Mouse (Mus musculus) liver, embryonic 14.5 days (tissue): ENCODE results near the gene Max. TPM values are rescaled to one million over a fixed set of nuclear protein-coding genes. Genes with fewer than 3 reads are reported as not detected.

Source experiments
- ATAC-seq: fragments of 200-750 bp; cut with Nextera tagmentation; 2 replicates; pipeline ENCODE4 v1.8.0; 2017; ENCODE audit warnings: moderate number of reproducible peaks, mild to moderate bottlenecking, moderate library complexity; ENCODE audit not compliant: insufficient read depth
- DNase-seq, 3 experiments: peaks; one replicate each; pipeline ENCODE4 v3.0.0-alpha.2; 2012 to 2013; ENCODE audit warnings: low read depth in 3 of 3, low spot score in 3 of 3
- H3K27ac ChIP-seq: fragments of 300-500 bp; sonication (generic); 2 replicates; pipeline ENCODE4 v1.5.1; 2014; ENCODE audit warnings: moderate library complexity, mild to moderate bottlenecking, control low read depth, inconsistent platforms
- H3K27me3 ChIP-seq: fragments of 300-500 bp; sonication (generic); 2 replicates; pipeline ENCODE4 v1.6.1; 2014; ENCODE audit warnings: mild to moderate bottlenecking, low read length, moderate library complexity; ENCODE audit not compliant: control insufficient read depth, insufficient read depth
- H3K36me3 ChIP-seq: fragments of 300-500 bp; sonication (generic); replicated peaks from 2 replicates; pipeline ENCODE4 v1.6.1; 2014; ENCODE audit warnings: low read depth; ENCODE audit not compliant: control insufficient read depth, insufficient read depth
- H3K4me1 ChIP-seq, 2 experiments: fragments of 200-500 bp in 1 of 2; fragments of 300-500 bp in 1 of 2; sonication (generic) in 1 of 2; replicated peaks; 2 replicates each; pipeline ENCODE4 v1.6.1; 2012 to 2014; ENCODE audit warnings: antibody characterized with exemption in 1 of 2, inconsistent platforms in 1 of 2, low read length in 1 of 2; ENCODE audit not compliant: control insufficient read depth in 2 of 2, insufficient read depth in 2 of 2
- H3K4me2 ChIP-seq: fragments of 300-500 bp; sonication (generic); 2 replicates; pipeline ENCODE4 v1.6.1; 2014; ENCODE audit warnings: low read depth, mild to moderate bottlenecking, control low read depth, moderate library complexity
- H3K4me3 ChIP-seq, 2 experiments: fragments of 200-500 bp in 1 of 2; fragments of 300-500 bp in 1 of 2; sonication (generic) in 1 of 2; 2 replicates each; pipeline ENCODE4 v1.5.1; 2012 to 2014; ENCODE audit warnings: low read depth in 2 of 2, low read length in 2 of 2, mild to moderate bottlenecking in 2 of 2, control low read depth in 1 of 2, inconsistent platforms in 1 of 2, moderate library complexity in 1 of 2; ENCODE audit not compliant: insufficient read depth in 1 of 2
- H3K9ac ChIP-seq: fragments of 300-500 bp; sonication (generic); replicated peaks from 2 replicates; pipeline ENCODE4 v1.6.1; 2014; ENCODE audit warnings: mild to moderate bottlenecking, control low read depth, moderate library complexity
- H3K9me3 ChIP-seq: fragments of 300-500 bp; sonication (generic); 2 replicates; pipeline ENCODE4 v1.6.1; 2016; ENCODE audit warnings: low read length, mixed read lengths; ENCODE audit not compliant: control insufficient read depth
- CTCF ChIP-seq: IDR thresholded peaks from 2 replicates; pipeline ENCODE4 v1.5.1; 2016; ENCODE audit warnings: antibody characterized with exemption, low read depth, control low read depth
- EP300 ChIP-seq: IDR thresholded peaks from 2 replicates; pipeline ENCODE4 v1.6.1; 2016; ENCODE audit warnings: antibody characterized with exemption, low read depth
- WGBS: fragments of 180-500 bp; shearing (Covaris S2); extraction: QIAGEN DNeasy Blood & Tissue Kit; methylation state at CpG from one replicate; pipeline ENCODE4 v1.1.7; 2014; ENCODE audit not compliant: insufficient replicate concordance; 5-methylcytosine and 5-hydroxymethylcytosine counted together
- polyA plus RNA-seq, 2 experiments: library from polyadenylated mRNA; depleted of rRNA in 1 of 2; stranded (reverse) in 1 of 2; unstranded in 1 of 2; fragments of >200 nt; fragmentation: Nextera tagmentation in 1 of 2; extraction: Ambion mirVana in 1 of 2; gene quantifications; 2 replicates each; pipeline versions ENCODE4 v1.2.1 to v1.2.3; 2012 to 2014

The Max gene
- polyA plus RNA-seq (2012; rRNA removed) (20.5 and 27.5 TPM in 2 replicates), polyA plus RNA-seq (2014; fragmentation: Nextera tagmentation; extraction: Ambion mirVana) (26.2 and 26.8 TPM in 2 replicates)

DNA sequence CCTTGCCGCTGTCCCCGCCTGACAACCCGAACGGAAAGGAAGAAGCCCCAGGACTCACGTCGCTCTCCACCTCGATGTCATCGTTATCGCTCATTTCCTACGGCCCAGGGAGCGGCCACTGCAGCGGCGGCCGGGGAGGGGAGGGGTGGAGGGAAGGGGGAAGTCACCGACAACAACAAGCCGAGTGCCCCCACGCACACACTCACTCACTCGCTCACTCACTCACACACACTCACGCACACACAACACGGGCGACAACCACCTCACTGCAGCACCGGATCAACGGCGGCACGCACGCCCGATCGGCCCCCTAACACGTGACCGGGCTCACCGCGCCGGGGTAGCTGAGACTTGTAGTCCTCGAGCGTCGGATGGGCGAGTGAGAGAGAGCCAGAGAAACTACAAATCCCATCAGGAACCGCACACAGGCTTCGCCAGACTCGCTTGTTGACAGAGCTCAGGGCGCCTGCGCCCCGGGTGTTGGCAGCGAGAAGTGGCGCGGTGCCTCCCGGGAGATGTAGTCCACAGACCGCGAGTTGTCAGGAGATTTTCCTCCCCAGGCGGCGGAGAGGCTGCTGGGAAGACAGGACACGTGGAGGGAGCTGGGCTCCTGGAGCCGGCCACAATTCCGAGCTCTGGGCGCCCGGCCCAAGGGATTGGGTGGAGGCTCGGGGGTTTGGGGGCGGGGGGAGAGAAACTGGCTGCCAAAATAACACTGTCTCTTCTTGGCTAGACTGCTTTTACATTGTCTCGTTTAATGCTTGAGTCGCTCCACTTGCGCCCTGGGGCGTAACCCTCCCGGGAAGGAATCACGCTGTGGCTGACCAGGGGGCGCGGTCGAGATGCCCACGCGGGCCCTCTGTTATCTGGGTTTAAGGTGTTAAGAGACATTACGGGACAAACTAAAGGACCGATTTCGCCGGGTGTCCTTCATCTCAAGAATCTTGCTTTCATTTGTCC lies at the start of gene Max:
Gene Max (minus strand): TSS at position 270 of the 960 bp plus-strand sequence.
- ATAC-seq (peak; percentile 98), DNase-seq (peak; percentile 97 to 99 (median 98))
- TF ChIP-seq EP300 (no peak), CTCF (0 out of 2 replicates have a peak, but pooled peaks have one; percentile 16)
- H3K27ac ChIP-seq: peak within 1 kb of the TSS; percentile 69
- H3K36me3 ChIP-seq: peaks cover 13% of the 10 kb centered on the region
- H3K9ac ChIP-seq: peak within 1 kb of the TSS; percentile 97
- H3K4me1 ChIP-seq: peaks cover 8 to 20% of the 10 kb centered on the region in 2 experiments
- peak within 1 kb of the TSS; percentile 74 to 93 for H3K4me3 ChIP-seq
- under 1% methylated on average over 73 of the region's 73 CpGs for WGBS
- peak within 1 kb of the TSS; percentile 93 for H3K4me2 ChIP-seq
- H3K27me3 ChIP-seq: no peaks in the 10 kb centered on the region
- H3K9me3 ChIP-seq: no peaks in the 10 kb centered on the region

- WGBS: 19% methylated on average over 6 of the region's 6 CpGs
- DNase-seq (no peak), ATAC-seq (no peak)
- TF ChIP-seq EP300: no peak
- peak; percentile 49 for TF ChIP-seq CTCF
- Histone ChIP-seq H3K36me3 (no peaks in the 10 kb centered on the region), H3K9me3 (no peaks in the 10 kb centered on the region), H3K4me2 (no peak overlapping the region), H3K27me3 (no peaks in the 10 kb centered on the region), H3K4me1 (peaks cover 3 to 7% of the 10 kb centered on the region in 2 experiments; a peak in 2 of 4 replicates), H3K4me3 (no peak overlapping the region), H3K9ac (no peak overlapping the region), H3K27ac (no peak overlapping the region)
Measured at GRCm38 (mm10) chr12:77011092-77011720, 49.2 kb upstream of the Max start.

DNA sequence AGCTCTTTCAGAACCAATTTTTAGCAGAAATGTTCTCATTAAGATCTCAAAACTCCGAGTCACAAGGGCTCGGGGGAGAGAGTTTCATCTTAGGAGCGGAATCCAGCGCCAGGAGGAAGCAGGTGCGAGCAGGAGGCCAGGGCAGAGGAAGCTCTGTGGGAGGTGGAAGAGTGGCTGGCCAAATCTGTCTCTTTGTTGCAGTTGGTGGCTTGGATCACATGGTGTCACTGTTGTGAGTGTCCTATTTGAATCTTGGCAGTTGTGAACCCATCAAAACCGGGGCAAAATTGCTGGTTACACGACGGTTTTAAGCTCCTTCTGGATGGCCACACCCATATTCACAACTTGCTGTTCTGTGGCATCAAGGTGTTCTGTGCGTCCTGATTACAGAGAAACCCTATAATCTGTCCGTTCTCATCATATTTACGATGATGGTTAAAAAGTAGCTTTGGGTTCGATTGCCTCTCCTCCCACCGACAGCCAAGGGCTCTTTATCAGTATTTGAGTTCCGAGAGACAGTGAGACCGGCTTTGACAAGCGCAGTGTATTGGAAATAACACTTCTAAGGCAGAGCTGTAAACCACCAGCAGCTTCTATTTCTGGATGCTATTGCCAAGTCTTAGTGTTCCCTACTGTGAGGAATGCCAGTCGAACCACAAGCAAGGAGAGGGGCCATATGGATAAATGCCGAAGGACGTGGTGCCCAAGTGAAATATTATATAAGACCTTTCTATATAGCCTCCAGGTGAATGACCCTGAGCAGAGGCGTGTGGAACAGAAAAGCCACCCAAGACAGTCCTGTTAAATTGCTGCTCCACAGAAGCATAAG lies 47.4 kb upstream of the Max start:
- H3K9ac ChIP-seq: no peak overlapping the region
- peak overlapping the region; percentile 29 for H3K4me2 ChIP-seq
- H3K4me1 ChIP-seq: peaks cover 3 to 7% of the 10 kb centered on the region in 2 experiments; a peak in 2 of 4 replicates
- WGBS: 21% methylated on average over 20 of the region's 20 CpGs
- no peaks in the 10 kb centered on the region for H3K9me3 ChIP-seq
- no peaks in the 10 kb centered on the region for H3K27me3 ChIP-seq
- ATAC-seq (no peak), DNase-seq (no peak)
- H3K27ac ChIP-seq: no peak overlapping the region
- TF ChIP-seq CTCF (peak; percentile 27), EP300 (no peak)
- H3K36me3 ChIP-seq: no peaks in the 10 kb centered on the region
- no peak overlapping the region for H3K4me3 ChIP-seq

DNA sequence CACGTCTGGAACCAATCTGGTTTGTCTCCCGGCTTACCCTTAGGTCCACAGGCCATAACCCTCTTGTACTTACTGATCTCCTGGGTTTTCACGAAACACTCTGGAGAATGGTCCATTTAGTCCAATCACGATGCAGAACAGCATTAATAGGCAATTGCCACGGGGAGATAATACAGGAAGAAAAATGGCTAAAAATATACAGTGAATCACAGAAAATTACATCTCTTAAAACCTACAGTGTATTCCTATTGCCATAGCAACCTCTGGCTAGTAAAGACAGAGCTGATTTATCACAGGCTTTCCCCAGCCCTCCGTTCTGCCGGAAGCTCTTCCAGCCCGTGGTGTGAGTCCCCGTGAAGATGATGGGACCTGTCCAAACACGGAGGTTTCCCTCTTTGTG lies 42.9 kb upstream of the Max start:
- DNase-seq: no peak
- WGBS: 63% methylated on average over 10 of the region's 10 CpGs

More for the DNA sequence above, 42.9 kb upstream of the Max start:
- Histone ChIP-seq H3K36me3 (no peaks in the 10 kb centered on the region), H3K9ac (no peak overlapping the region), H3K4me3 (no peak overlapping the region), H3K9me3 (no peaks in the 10 kb centered on the region), H3K4me2 (no peak overlapping the region), H3K4me1 (peaks cover 15 to 30% of the 10 kb centered on the region in 2 experiments; a peak in 3 of 4 replicates), H3K27me3 (no peaks in the 10 kb centered on the region), H3K27ac (no peak overlapping the region)
- ATAC-seq: no peak
- TF ChIP-seq EP300 (no peak), CTCF (no peak)
